Mouse (Mus musculus) ES-E14 (cell line): ENCODE measurements around the gene Tenm3.

Source experiments
- CHD2 ChIP-seq: IDR thresholded peaks from 2 replicates; pipeline ENCODE4 v1.6.1; 2014; ENCODE audit warnings: mild to moderate bottlenecking, low read depth, low read length, inconsistent platforms
- ZC3H11A ChIP-seq: IDR thresholded peaks from 2 replicates; pipeline ENCODE4 v1.6.1; 2012; ENCODE audit warnings: low read depth, mild to moderate bottlenecking, inconsistent platforms, low read length, borderline replicate concordance

- TF ChIP-seq CHD2 (no peak), ZC3H11A (no peak)
These were observed 264.6 kb downstream of the Tenm3 start for GRCm38 (mm10) chr8:48579144-48579543.
